Mouse (Mus musculus) left cerebral cortex, adult 6 months (tissue): ENCODE results near the gene Gpr137. TPM values are rescaled to one million over a fixed set of nuclear protein-coding genes. Genes with fewer than 3 reads are reported as not detected.

Experiments used
- long read RNA-seq, 2 experiments: library from polyadenylated mRNA; unstranded; transcript quantifications; one replicate each; pipeline ENCODE4 v2.0.0; 2019 to 2020
- polyA plus RNA-seq: library from polyadenylated mRNA; unstranded; fragments of <200 nt; fragmentation: Nextera tagmentation; gene quantifications from 2 replicates; pipeline ENCODE4 v1.2.3, GENCODE M21; 2021

Gene Gpr137
- 24.4 and 24.9 TPM in 2 replicates for polyA plus RNA-seq
- long read RNA-seq, experiment 1, transcript Gpr137-205 (7 exons, 1,858 nt) = major isoform, 16 of 30 reads
- long read RNA-seq, experiment 1, partial matches to known transcripts = 2 of 30 reads
- long read RNA-seq, experiment 1, other reads (novel, unspliced or antisense) = 9 of 30 reads
- long read RNA-seq, experiment 2, transcript Gpr137-205 (7 exons, 1,858 nt) = major isoform, 13 of 38 reads
- long read RNA-seq, experiment 2, partial matches to known transcripts = 13 of 38 reads
- long read RNA-seq, experiment 2, other reads (novel, unspliced or antisense) = 12 of 38 reads

GRCm38 (mm10) chr19:6942249-6942691, at the start of gene Gpr137:
Gene Gpr137, minus strand, starts transcription at chr19:6942480.

GRCm38 (mm10) chr19:6987061-6987903, 45.0 kb upstream of the Gpr137 start, which contains the start of gene Vegfb:
Gene Vegfb, minus strand, starts transcription at chr19:6987651.

GRCm38 (mm10) chr19:6980381-6981093, 38.3 kb upstream of the Gpr137 start, which contains the start of gene Fkbp2:
Gene Fkbp2, minus strand, starts transcription at chr19:6980501.

GRCm38 (mm10) chr19:6975537-6976521, 33.5 kb upstream of the Gpr137 start, which contains the start of gene Plcb3:
Gene Plcb3, minus strand, starts transcription at chr19:6976470.

GRCm38 (mm10) chr19:6974211-6975205, 32.2 kb upstream of the Gpr137 start, which contains the start of gene Ppp1r14b:
Gene Ppp1r14b, plus strand, starts transcription at chr19:6974968.

GRCm38 (mm10) chr19:6941372-6942248, 670 bp downstream of the Gpr137 start, which contains the start of gene Bad:
Gene Bad, plus strand, starts transcription at chr19:6941861.

GRCm38 (mm10) chr19:6934195-6934977, 7.9 kb downstream of the Gpr137 start, which contains the start of gene Kcnk4:
Gene Kcnk4, minus strand, starts transcription at chr19:6934515.

GRCm38 (mm10) chr19:6925307-6925573, 17.0 kb downstream of the Gpr137 start, which contains the start of gene Catsperz:
Gene Catsperz, minus strand, starts transcription at chr19:6925380.

GRCm38 (mm10) chr19:6921647-6922567, 20.4 kb downstream of the Gpr137 start, which contains the start of gene Esrra:
Gene Esrra, minus strand, starts transcription at chr19:6921813.

GRCm38 (mm10) chr19:6909507-6910289, 32.6 kb downstream of the Gpr137 start, which contains the start of the genes Trmt112 and Prdx5:
Gene Trmt112, plus strand, starts transcription at chr19:6909698.
Gene Prdx5, minus strand, starts transcription at chr19:6910106.

Other genes with a start within 250 kb of the Gpr137 start
- 29.2 and 33.4 TPM in 2 replicates for gene Rps6ka4, start 101.8 kb downstream of the Gpr137 start, polyA plus RNA-seq
- gene Ccdc88b, start 84.3 kb downstream of the Gpr137 start, polyA plus RNA-seq = 0.15 and 0.80 TPM in 2 replicates
- 130 and 131 TPM in 2 replicates for gene Trmt112, start 32.8 kb downstream of the Gpr137 start, polyA plus RNA-seq
- 727 and 767 TPM in 2 replicates for gene Prdx5, start 32.4 kb downstream of the Gpr137 start, polyA plus RNA-seq
- gene Esrra, start 20.7 kb downstream of the Gpr137 start, polyA plus RNA-seq = 4.4 and 13.7 TPM in 2 replicates
- 7.9 and 8.4 TPM in 2 replicates for gene Catsperz, start 17.1 kb downstream of the Gpr137 start, polyA plus RNA-seq
- 22.0 and 22.1 TPM in 2 replicates for gene Kcnk4, start 8.0 kb downstream of the Gpr137 start, polyA plus RNA-seq
- gene Bad, start 619 bp downstream of the Gpr137 start, polyA plus RNA-seq = 53.8 and 57.4 TPM in 2 replicates
- gene Ppp1r14b, start 32.5 kb upstream of the Gpr137 start, polyA plus RNA-seq = 13.6 and 46.9 TPM in 2 replicates
- gene Plcb3, start 34.0 kb upstream of the Gpr137 start, polyA plus RNA-seq = 8.0 and 8.2 TPM in 2 replicates
- gene Fkbp2, start 38.0 kb upstream of the Gpr137 start, polyA plus RNA-seq = 326 and 333 TPM in 2 replicates
- gene Vegfb, start 45.2 kb upstream of the Gpr137 start, polyA plus RNA-seq = 77.5 and 150 TPM in 2 replicates
- gene Dnajc4, start 50.1 kb upstream of the Gpr137 start, polyA plus RNA-seq = 24.3 and 28.0 TPM in 2 replicates
- 15.8 and 19.0 TPM in 2 replicates for gene Nudt22, start 53.6 kb upstream of the Gpr137 start, polyA plus RNA-seq
- 22.6 and 27.5 TPM in 2 replicates for gene Trpt1, start 53.7 kb upstream of the Gpr137 start, polyA plus RNA-seq
- 2.9 and 4.8 TPM in 2 replicates for gene Fermt3, start 77.0 kb upstream of the Gpr137 start, polyA plus RNA-seq
- gene Stip1, start 97.5 kb upstream of the Gpr137 start, polyA plus RNA-seq = 109 and 125 TPM in 2 replicates
- 1.6 and 22.1 TPM in 2 replicates for gene Macrod1, start 114.3 kb upstream of the Gpr137 start, polyA plus RNA-seq
- gene Flrt1, start 163.2 kb upstream of the Gpr137 start, polyA plus RNA-seq = 5.4 and 6.6 TPM in 2 replicates